Mouse (Mus musculus) hindbrain, embryonic 14.5 days (tissue): ENCODE data around the gene Tmem245. TPM values are rescaled to one million over a fixed set of nuclear protein-coding genes. Genes with fewer than 3 reads are reported as not detected.

ENCODE experiments used
- ATAC-seq: fragments of 200-750 bp; cut with Nextera tagmentation; 2 replicates; pipeline ENCODE4 v1.8.0; 2017; ENCODE audit warnings: moderate number of reproducible peaks, mild to moderate bottlenecking, moderate TSS enrichment, moderate library complexity; ENCODE audit not compliant: low FRiP score
- DNase-seq: peaks from one replicate; pipeline ENCODE4 v3.0.0-alpha.2; 2015; ENCODE audit warnings: low spot score
- H3K27ac ChIP-seq: fragments of 300-500 bp; sonication (generic); 2 replicates; pipeline ENCODE4 v1.5.1; 2014; ENCODE audit warnings: mild to moderate bottlenecking, moderate library complexity
- H3K27me3 ChIP-seq: fragments of 300-500 bp; sonication (generic); 2 replicates; pipeline ENCODE4 v1.6.1; 2014; ENCODE audit warnings: mild to moderate bottlenecking, low read length, mixed read lengths; ENCODE audit not compliant: control insufficient read depth, insufficient read depth
- H3K36me3 ChIP-seq: fragments of 300-500 bp; sonication (generic); replicated peaks from 2 replicates; pipeline ENCODE4 v1.6.1; 2014; ENCODE audit not compliant: control insufficient read depth, insufficient read depth
- H3K4me1 ChIP-seq: fragments of 300-500 bp; sonication (generic); replicated peaks from 2 replicates; pipeline ENCODE4 v1.6.1; 2014; ENCODE audit warnings: antibody characterized with exemption, low read length, mixed read lengths; ENCODE audit not compliant: control insufficient read depth, insufficient read depth
- H3K4me2 ChIP-seq: fragments of 300-500 bp; sonication (generic); replicated peaks from 2 replicates; pipeline ENCODE4 v1.6.1; 2014; ENCODE audit warnings: mild to moderate bottlenecking, moderate library complexity
- H3K4me3 ChIP-seq: fragments of 300-500 bp; sonication (generic); replicated peaks from 2 replicates; pipeline ENCODE4 v1.5.1; 2014; ENCODE audit warnings: mild to moderate bottlenecking, low read length
- H3K9ac ChIP-seq: fragments of 300-500 bp; sonication (generic); 2 replicates; pipeline ENCODE4 v1.6.1; 2014
- H3K9me3 ChIP-seq: fragments of 300-500 bp; sonication (generic); 2 replicates; pipeline ENCODE4 v1.6.1; 2016; ENCODE audit warnings: low read length; ENCODE audit not compliant: control insufficient read depth
- WGBS: fragments of 180-500 bp; shearing (Covaris S2); extraction: QIAGEN DNeasy Blood & Tissue Kit; methylation state at CpG from one replicate; pipeline ENCODE4 v1.1.7; 2014; 5-methylcytosine and 5-hydroxymethylcytosine counted together
- polyA plus RNA-seq: library from polyadenylated mRNA; unstranded; fragments of >200 nt; fragmentation: Nextera tagmentation; extraction: Ambion mirVana; gene quantifications from 2 replicates; pipeline ENCODE4 v1.2.1, GENCODE M21; 2014

Tmem245 gene
- polyA plus RNA-seq, 1 experiment from 2014 or later, result 10.5 TPM

DNA sequence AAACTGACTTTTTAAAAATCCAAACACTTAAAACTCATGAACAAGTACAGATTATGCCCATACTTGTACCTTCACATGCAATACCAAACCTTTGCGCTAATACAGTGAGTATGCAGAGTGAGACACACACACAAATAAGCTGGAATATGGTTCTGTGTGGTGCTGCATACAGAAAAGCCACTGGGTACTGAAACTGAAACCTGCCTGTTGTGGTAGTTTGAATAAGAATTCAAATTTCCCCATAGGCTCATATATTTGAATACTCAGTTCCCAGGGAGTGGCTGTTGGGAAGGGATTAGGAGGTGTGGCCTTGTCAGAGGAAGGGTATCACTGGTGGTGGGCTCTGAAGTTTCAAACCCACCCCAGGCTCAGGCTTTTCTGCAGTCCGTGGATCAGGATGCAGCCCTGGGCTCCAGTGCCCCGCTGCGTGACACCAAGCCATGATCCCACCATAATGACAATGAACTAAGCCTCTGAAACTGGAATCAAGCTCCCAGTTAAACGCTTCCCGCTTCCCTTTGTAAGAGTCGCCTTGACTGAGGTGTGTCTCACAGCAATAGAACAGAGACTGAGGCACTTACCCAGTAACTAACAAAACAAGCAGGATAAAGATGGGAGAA, 34.7 kb downstream of the Tmem245 start:
- DNase-seq (no peak), ATAC-seq (no peak)
- Histone ChIP-seq H3K9ac (no peak overlapping the region), H3K27me3 (no peaks in the 10 kb centered on the region), H3K4me2 (no peak overlapping the region), H3K27ac (no peak overlapping the region), H3K4me3 (no peak overlapping the region), H3K4me1 (no peaks in the 10 kb centered on the region), H3K9me3 (no peaks in the 10 kb centered on the region), H3K36me3 (peaks cover 72% of the 10 kb centered on the region)
- 95% methylated on average over 7 of the region's 7 CpGs for WGBS

- peaks cover 59% of the 10 kb centered on the region for H3K36me3 ChIP-seq
- 89% methylated on average over 3 of the region's 3 CpGs for WGBS
- no peaks in the 10 kb centered on the region for H3K4me1 ChIP-seq
- DNase-seq, result no peak
- no peak for ATAC-seq
- H3K4me2 ChIP-seq, result no peak overlapping the region
- H3K27ac ChIP-seq, result no peak overlapping the region
- no peaks in the 10 kb centered on the region for H3K27me3 ChIP-seq
- H3K9ac ChIP-seq, result no peak overlapping the region
- no peaks in the 10 kb centered on the region for H3K9me3 ChIP-seq
- H3K4me3 ChIP-seq, result no peak overlapping the region
Measured at GRCm38 (mm10) chr4:56909568-56909967, 37.7 kb downstream of the Tmem245 start.

DNA sequence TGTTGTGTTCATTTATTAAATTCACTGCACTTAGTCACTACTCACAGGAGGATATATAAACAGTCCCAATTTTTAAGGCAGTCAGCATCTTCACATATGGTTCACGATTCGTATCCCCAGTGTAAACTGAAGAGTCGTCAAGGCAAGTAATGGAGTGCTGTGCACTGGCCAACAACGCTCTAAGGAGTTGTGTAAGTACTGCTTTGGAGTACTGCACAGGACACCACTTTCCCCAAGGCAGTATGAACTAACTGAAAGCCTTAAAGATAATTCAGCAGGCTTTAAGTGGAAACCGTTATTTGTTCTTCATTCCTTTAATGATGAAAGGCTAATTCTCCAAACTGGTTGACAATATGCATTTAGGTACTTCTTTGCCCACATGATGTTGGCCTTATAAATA, 39.6 kb downstream of the Tmem245 start:
- no peak overlapping the region for H3K4me2 ChIP-seq
- H3K27me3 ChIP-seq, result no peaks in the 10 kb centered on the region
- H3K9ac ChIP-seq, result no peak overlapping the region
- DNase-seq (no peak), ATAC-seq (no peak)
- no peaks in the 10 kb centered on the region for H3K9me3 ChIP-seq
- no peak overlapping the region for H3K4me3 ChIP-seq
- H3K4me1 ChIP-seq, result no peaks in the 10 kb centered on the region
- peaks cover 61% of the 10 kb centered on the region for H3K36me3 ChIP-seq
- no peak overlapping the region for H3K27ac ChIP-seq
- WGBS, result 90% methylated on average over 5 of the region's 5 CpGs

DNA sequence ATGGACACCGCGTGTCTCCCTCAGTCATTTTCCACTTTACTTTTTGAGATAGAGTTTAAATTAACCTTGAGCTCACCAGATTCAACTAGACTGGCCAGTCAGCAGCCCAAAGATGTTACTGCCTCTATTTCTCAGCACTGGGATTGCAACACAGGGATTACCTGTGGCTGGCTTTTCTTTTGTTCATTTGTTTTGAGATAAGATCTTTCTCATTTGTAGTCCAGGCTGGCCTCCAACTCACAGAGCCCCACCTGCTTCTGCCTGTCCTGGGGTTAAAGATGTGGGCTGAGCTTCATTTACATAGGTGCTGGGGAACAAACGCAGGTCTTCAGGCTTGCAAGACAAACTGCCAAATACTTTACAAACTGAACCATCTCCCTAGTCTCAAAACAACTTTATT, 40.3 kb downstream of the Tmem245 start:
- WGBS, result 97% methylated on average over 3 of the region's 3 CpGs
- no peak overlapping the region for H3K4me3 ChIP-seq
- peaks cover 68% of the 10 kb centered on the region for H3K36me3 ChIP-seq

DNA sequence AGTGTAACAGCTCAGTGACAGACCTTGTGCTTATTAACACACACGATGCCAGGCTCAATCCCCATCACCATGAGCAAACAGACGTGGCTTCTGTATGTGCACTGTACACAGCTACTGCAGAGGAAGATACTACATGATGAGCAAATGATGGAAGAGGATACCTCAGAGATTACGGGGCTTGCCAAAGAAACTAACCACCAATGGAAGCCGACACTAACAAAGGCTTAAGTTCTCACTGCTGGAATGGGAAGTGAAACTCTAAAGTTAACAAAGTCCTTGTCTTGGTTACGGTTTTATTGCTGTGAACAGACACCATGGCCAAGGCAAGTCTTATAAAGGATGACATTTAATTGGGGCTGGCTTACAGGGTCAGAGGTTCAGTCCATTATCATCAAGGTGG, 41.7 kb downstream of the Tmem245 start:
- WGBS, result 96% methylated on average over 5 of the region's 5 CpGs

More for the DNA sequence above, 40.3 kb downstream of the Tmem245 start:
- ATAC-seq, result no peak
- Histone ChIP-seq H3K9ac (no peak overlapping the region), H3K9me3 (no peaks in the 10 kb centered on the region), H3K4me2 (no peak overlapping the region), H3K4me1 (no peaks in the 10 kb centered on the region), H3K27me3 (no peaks in the 10 kb centered on the region), H3K27ac (no peak overlapping the region)
- DNase-seq, result no peak

DNA sequence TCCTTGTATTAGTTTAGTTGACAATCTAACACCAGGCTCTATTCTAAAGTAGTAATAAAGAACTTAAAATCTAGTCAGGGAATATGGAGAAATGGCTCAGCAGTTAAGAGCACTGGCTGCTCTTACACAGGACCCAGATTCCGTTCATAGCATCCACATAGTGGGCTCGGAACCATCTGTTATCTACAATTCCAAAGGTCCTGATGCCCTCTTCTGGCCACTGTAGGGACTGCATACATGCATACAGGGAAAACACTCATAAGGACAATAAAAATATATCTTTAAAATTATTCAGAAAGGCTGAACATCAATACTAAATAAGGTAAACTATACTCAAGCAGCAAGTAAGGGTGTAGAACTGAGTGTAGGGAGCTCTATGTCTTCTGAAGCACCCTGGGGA, 45.6 kb downstream of the Tmem245 start:
- WGBS, result 97% methylated on average over 2 of the region's 2 CpGs
- H3K9me3 ChIP-seq, result no peaks in the 10 kb centered on the region
- H3K4me1 ChIP-seq, result no peaks in the 10 kb centered on the region
- ATAC-seq (no peak), DNase-seq (no peak)
- H3K27me3 ChIP-seq, result no peaks in the 10 kb centered on the region
- H3K4me2 ChIP-seq, result no peak overlapping the region
- no peak overlapping the region for H3K9ac ChIP-seq
- peaks cover 64% of the 10 kb centered on the region for H3K36me3 ChIP-seq
- no peak overlapping the region for H3K4me3 ChIP-seq
- no peak overlapping the region for H3K27ac ChIP-seq

More for the DNA sequence above, 41.7 kb downstream of the Tmem245 start:
- no peak overlapping the region for H3K4me3 ChIP-seq
- ATAC-seq, result no peak
- no peaks in the 10 kb centered on the region for H3K9me3 ChIP-seq
- no peaks in the 10 kb centered on the region for H3K27me3 ChIP-seq
- H3K4me2 ChIP-seq, result no peak overlapping the region
- no peak overlapping the region for H3K9ac ChIP-seq
- DNase-seq, result no peak
- no peaks in the 10 kb centered on the region for H3K4me1 ChIP-seq
- H3K27ac ChIP-seq, result no peak overlapping the region
- H3K36me3 ChIP-seq, result peaks cover 58% of the 10 kb centered on the region

GRCm38 (mm10) chr4:56899216-56899615, 48.0 kb downstream of the Tmem245 start:
- no peak for DNase-seq
- 77% methylated on average over 8 of the region's 8 CpGs for WGBS
- no peak overlapping the region for H3K4me3 ChIP-seq
- no peak overlapping the region for H3K27ac ChIP-seq
- no peak overlapping the region for H3K4me2 ChIP-seq
- H3K4me1 ChIP-seq, result no peaks in the 10 kb centered on the region
- no peak overlapping the region for H3K9ac ChIP-seq
- no peaks in the 10 kb centered on the region for H3K9me3 ChIP-seq
- peaks cover 54% of the 10 kb centered on the region for H3K36me3 ChIP-seq
- ATAC-seq, result no peak
- H3K27me3 ChIP-seq, result no peaks in the 10 kb centered on the region

DNA sequence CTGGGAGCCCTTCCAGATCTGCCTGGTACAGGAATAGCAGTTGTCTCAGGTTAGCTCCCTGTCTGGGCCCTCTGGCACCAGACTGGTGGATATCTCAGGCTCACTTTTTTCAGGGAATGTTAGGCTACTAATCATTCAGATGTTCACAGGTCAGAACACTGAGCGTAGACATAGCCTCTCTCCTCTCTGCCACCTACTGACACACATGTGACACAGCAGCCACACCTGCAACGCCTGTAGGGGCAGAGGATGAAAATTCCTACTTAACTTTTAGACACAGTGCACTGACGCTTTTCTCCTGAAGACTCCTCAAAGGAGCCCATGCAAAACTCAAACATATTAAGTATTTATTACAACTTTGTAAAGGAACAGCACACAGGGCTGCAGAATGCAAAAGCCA, 49.7 kb downstream of the Tmem245 start:
- no peak overlapping the region for H3K9ac ChIP-seq
- H3K27ac ChIP-seq, result no peak overlapping the region
- H3K4me3 ChIP-seq, result no peak overlapping the region
- H3K4me2 ChIP-seq, result no peak overlapping the region
- H3K9me3 ChIP-seq, result no peaks in the 10 kb centered on the region
- peaks cover 39% of the 10 kb centered on the region for H3K36me3 ChIP-seq
- 86% methylated on average over 3 of the region's 3 CpGs for WGBS
- H3K27me3 ChIP-seq, result no peaks in the 10 kb centered on the region
- ATAC-seq (no peak), DNase-seq (no peak)
- no peaks in the 10 kb centered on the region for H3K4me1 ChIP-seq

DNA sequence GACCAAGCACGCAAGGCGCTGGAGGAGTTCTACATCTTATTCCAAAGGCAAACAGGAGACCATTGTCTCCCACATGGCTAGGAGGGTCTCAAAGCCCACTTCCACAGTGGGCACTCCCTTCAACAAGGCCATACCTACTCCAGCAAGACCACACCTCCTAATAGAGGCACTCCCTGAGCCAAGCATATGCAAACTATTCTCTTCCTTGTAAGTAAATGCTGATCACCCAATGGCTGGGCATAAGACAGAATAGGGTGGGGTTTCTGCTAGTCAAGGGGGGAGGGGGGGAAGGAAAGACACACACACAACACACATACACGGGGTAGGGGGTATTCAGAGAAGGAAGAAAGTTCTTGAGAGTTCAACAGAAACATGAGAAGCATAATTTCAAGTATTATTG, 53.0 kb downstream of the Tmem245 start:
- Histone ChIP-seq H3K27me3 (no peaks in the 10 kb centered on the region), H3K36me3 (peaks cover 30% of the 10 kb centered on the region), H3K4me1 (no peaks in the 10 kb centered on the region), H3K4me2 (no peak overlapping the region), H3K4me3 (no peak overlapping the region), H3K27ac (no peak overlapping the region), H3K9me3 (no peaks in the 10 kb centered on the region), H3K9ac (no peak overlapping the region)
- WGBS, result 98% methylated on average over 3 of the region's 3 CpGs
- DNase-seq, result no peak
- no peak for ATAC-seq
